Mouse (Mus musculus): ENCODE measurements around the gene Serpina5. TPM values are rescaled to one million over a fixed set of nuclear protein-coding genes. Genes with fewer than 3 reads are reported as not detected.

Gene Serpina5
- polyA plus RNA-seq (2015; fragmentation: Nextera tagmentation; extraction: Ambion mirVana), result not detected in 2 replicates

DNA sequence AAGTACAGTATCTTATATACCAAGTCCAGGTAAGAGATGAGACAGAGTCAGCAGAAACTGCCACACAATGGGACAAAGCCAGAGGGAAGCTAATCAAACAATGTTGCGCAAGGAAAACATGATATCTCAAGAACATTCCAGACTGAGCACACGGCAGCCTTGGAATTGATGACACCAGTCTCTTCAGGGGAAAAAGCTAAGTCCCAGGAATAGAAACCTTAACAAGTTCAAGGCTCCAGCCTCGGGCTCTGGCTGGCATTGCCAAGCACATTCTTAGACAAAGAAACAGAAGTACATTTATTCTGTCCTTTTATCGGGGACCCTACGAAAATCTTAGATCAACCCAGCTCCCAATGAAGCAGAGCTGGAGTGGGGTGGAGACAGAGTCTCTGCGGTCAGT, at the start of gene Serpina5:
Gene Serpina5, plus strand, starts transcription at position 346 of the 400 bp plus-strand sequence.
- no peak for ATAC-seq (replicated peaks; ENCODE audit: low FRiP score)
- H3K9ac ChIP-seq, result no peak within 1 kb of the TSS
- no peaks in the 10 kb centered on the region for H3K4me1 ChIP-seq
- no peak within 1 kb of the TSS for H3K4me3 ChIP-seq (replicated peaks)
- no peaks in the 10 kb centered on the region for H3K27me3 ChIP-seq
- WGBS, result 89% methylated on average over 6 of the region's 6 CpGs
- H3K36me3 ChIP-seq, result no peaks in the 10 kb centered on the region
- no peaks in the 10 kb centered on the region for H3K9me3 ChIP-seq (replicated peaks)
- H3K4me2 ChIP-seq, result no peak within 1 kb of the TSS
- H3K27ac ChIP-seq, result no peak within 1 kb of the TSS

DNA sequence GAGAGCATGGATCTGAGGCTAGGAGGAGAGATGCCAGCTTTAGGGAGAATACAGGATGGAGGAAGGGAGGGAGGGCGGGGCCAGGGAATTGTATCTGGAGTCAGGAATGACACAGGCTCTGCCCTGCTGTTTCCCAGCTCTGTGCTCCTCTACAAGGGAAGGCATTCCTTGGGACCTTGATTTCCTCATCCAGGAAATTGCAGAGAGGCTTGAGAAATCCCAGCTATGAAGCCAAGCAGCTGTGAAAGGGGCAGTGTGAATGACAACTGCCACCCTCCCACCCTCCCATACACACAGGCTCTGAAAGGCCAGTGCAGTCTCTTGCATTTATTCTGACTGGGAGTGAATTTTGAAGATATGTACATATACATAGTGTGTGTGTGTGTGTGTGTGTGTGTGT, 46.9 kb upstream of the Serpina5 start:
- ATAC-seq (replicated peaks; ENCODE audit: low FRiP score), result no peak
- WGBS, result 31% methylated on average over 1 of the region's 1 CpGs
- no peak overlapping the region for H3K27ac ChIP-seq

DNA sequence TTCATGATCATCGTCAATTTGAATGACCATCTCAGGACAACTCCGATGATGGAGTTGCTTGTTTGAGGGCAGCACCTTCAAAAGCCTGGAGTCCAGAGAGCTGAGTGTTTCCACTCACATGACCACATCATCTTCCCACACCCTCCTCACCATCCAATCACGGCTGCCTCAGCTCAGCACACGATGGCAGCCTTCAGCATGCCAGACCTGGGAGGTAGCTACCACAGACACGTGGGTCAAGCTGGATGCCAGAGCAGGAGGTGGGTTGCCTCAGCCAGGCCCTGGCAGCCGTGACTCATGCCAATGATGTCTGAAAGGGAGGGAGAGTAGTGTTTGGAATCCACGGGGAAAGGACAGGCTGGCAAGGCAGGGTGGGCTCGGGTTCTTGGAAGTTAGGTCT, 45.2 kb upstream of the Serpina5 start:
- Histone ChIP-seq H3K4me1 (no peaks in the 10 kb centered on the region), H3K9ac (no peak overlapping the region), H3K4me2 (no peak overlapping the region), H3K27me3 (no peaks in the 10 kb centered on the region), H3K4me3 (replicated peaks) (no peak overlapping the region), H3K27ac (no peak overlapping the region), H3K9me3 (replicated peaks) (no peaks in the 10 kb centered on the region), H3K36me3 (no peaks in the 10 kb centered on the region)
- WGBS, result 87% methylated on average over 8 of the region's 8 CpGs
- no peak for ATAC-seq (replicated peaks; ENCODE audit: low FRiP score)

More for the DNA sequence above, 46.9 kb upstream of the Serpina5 start:
- H3K4me1 ChIP-seq, result no peaks in the 10 kb centered on the region
- no peak overlapping the region for H3K4me3 ChIP-seq (replicated peaks)
- H3K27me3 ChIP-seq, result no peaks in the 10 kb centered on the region
- no peaks in the 10 kb centered on the region for H3K9me3 ChIP-seq (replicated peaks)
- no peaks in the 10 kb centered on the region for H3K36me3 ChIP-seq
- no peak overlapping the region for H3K4me2 ChIP-seq
- no peak overlapping the region for H3K9ac ChIP-seq

DNA sequence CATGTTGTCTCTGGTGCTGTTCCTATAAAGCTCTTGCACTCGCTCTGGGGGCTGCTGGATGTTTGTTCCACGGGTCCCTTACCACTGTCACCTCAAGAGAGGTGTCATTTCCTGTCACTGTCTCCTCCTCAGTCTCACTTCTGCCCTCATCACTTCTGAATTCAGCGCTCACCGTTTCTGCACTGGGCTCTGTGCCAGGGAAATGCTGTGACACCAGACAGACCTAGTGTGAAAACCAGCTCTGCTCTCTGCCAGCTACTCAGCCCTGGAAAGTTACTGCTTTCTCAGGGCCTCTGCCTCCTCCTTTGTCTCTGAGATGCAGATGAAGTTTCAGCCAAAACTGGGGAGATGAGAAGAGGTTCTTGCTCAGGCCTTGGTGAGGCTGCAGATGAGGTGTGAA, 43.9 kb upstream of the Serpina5 start:
- WGBS, result 13% methylated on average over 4 of the region's 4 CpGs

DNA sequence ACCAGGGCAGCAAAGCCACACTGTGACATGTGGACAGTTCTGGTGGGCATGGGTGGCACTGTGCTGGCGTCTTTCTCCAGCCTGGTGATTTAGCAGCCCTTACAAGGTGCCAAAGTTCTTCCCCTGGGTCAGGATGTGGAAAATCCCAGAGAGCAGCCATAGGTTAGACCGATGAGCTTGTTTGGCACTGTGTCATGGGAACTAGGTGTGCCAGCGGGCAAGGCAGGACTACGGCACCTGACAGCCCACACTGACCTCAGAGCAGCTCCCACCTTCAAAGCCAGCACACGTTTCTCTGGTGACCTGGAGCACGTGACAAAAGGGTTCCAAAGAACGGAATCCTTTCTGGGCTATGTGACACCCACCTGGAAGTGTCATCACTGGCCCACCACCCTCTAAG, 43.4 kb upstream of the Serpina5 start:
- Histone ChIP-seq H3K9ac (no peak overlapping the region), H3K36me3 (no peaks in the 10 kb centered on the region), H3K27me3 (peaks cover 2% of the 10 kb centered on the region; the same call in 1 of the 2 replicates), H3K4me1 (no peaks in the 10 kb centered on the region), H3K4me2 (no peak overlapping the region), H3K9me3 (replicated peaks) (no peaks in the 10 kb centered on the region), H3K27ac (no peak overlapping the region), H3K4me3 (replicated peaks) (no peak overlapping the region)
- ATAC-seq (replicated peaks; ENCODE audit: low FRiP score), result no peak
- 78% methylated on average over 7 of the region's 7 CpGs for WGBS

More for the DNA sequence above, 43.9 kb upstream of the Serpina5 start:
- H3K9me3 ChIP-seq (replicated peaks), result no peaks in the 10 kb centered on the region
- H3K4me3 ChIP-seq (replicated peaks), result no peak overlapping the region
- no peak for ATAC-seq (replicated peaks; ENCODE audit: low FRiP score)
- H3K27me3 ChIP-seq, result peaks cover 2% of the 10 kb centered on the region; the same call in 1 of the 2 replicates
- no peaks in the 10 kb centered on the region for H3K4me1 ChIP-seq
- H3K9ac ChIP-seq, result no peak overlapping the region
- H3K36me3 ChIP-seq, result no peaks in the 10 kb centered on the region
- H3K27ac ChIP-seq, result no peak overlapping the region
- H3K4me2 ChIP-seq, result no peak overlapping the region

DNA sequence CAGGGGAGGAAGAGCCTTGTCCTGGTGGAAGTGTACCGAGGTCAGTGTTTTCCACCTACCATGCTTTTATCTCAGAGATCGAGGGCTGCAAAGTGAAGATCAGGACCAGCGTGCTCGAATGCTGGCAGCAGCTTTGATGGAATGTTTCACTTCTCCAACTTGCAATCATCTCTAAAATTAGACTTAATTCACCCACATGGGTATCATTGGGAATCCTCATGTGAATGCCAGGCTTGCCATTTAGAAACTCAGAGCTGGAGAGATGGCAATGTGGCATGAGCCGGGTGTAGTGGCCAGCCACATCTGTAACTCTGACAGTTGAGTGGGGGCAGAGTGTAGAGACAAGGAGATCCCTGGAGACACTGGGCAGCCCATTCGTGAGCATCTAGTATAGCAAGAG, 40.8 kb upstream of the Serpina5 start:
- WGBS, result 70% methylated on average over 6 of the region's 6 CpGs
- Histone ChIP-seq H3K4me1 (no peaks in the 10 kb centered on the region), H3K36me3 (no peaks in the 10 kb centered on the region), H3K27me3 (peaks cover 2% of the 10 kb centered on the region; the same call in 1 of the 2 replicates), H3K9me3 (replicated peaks) (no peaks in the 10 kb centered on the region), H3K9ac (no peak overlapping the region), H3K4me3 (replicated peaks) (no peak overlapping the region), H3K27ac (no peak overlapping the region), H3K4me2 (no peak overlapping the region)
- no peak for ATAC-seq (replicated peaks; ENCODE audit: low FRiP score)

DNA sequence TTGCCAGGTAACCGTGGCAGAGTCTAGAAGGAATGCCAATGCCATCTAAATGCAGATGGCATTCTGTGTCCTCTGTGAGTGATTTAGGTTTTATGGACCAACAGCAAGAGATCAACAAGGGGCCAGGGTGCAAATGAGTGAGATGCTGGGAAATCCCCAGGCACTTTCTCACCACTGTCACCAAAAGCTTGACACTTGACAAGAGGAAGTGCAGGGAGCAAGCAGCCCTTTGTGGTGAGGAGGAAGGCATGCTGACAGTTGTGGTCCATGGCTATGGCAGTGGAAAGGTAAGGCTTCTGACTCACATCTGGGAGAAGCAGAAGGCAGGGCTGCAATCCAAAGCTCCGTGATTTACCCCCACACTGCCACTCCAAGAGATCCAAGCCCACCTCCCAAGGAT, 39.1 kb upstream of the Serpina5 start:
- H3K9ac ChIP-seq, result no peak overlapping the region
- 39% methylated on average over 2 of the region's 2 CpGs for WGBS
- ATAC-seq (replicated peaks; ENCODE audit: low FRiP score), result no peak

DNA sequence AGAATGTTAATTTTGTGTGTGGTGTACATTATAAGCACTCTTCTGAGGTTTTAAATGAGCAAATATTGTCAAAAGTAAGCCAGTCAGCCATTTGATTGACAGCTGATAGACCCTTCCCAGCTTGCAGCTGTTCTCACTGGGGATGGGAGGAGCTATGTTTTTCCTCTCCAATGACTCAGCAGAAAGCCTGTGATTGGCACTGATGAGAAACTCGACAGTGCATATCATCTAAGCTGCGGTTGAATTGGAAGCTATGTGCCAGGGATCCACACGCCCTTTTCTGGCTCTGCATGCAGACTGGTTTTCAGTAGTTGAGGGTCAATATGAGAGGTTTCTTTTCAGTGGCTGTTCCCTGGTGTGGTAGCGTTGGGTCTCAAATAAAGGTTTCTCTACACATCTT, 36.4 kb upstream of the Serpina5 start:
- 65% methylated on average over 4 of the region's 4 CpGs for WGBS
- Histone ChIP-seq H3K9ac (no peak overlapping the region), H3K4me1 (no peaks in the 10 kb centered on the region), H3K27me3 (peaks cover 2% of the 10 kb centered on the region; the same call in 1 of the 2 replicates), H3K36me3 (no peaks in the 10 kb centered on the region), H3K9me3 (replicated peaks) (no peaks in the 10 kb centered on the region), H3K27ac (no peak overlapping the region), H3K4me2 (no peak overlapping the region), H3K4me3 (replicated peaks) (no peak overlapping the region)
- ATAC-seq (replicated peaks; ENCODE audit: low FRiP score), result no peak

More for the DNA sequence above, 39.1 kb upstream of the Serpina5 start:
- no peak overlapping the region for H3K4me2 ChIP-seq
- H3K36me3 ChIP-seq, result no peaks in the 10 kb centered on the region
- no peak overlapping the region for H3K4me3 ChIP-seq (replicated peaks)
- no peak overlapping the region for H3K27ac ChIP-seq
- H3K27me3 ChIP-seq, result peaks cover 2% of the 10 kb centered on the region; the same call in 1 of the 2 replicates
- no peaks in the 10 kb centered on the region for H3K9me3 ChIP-seq (replicated peaks)
- no peaks in the 10 kb centered on the region for H3K4me1 ChIP-seq

DNA sequence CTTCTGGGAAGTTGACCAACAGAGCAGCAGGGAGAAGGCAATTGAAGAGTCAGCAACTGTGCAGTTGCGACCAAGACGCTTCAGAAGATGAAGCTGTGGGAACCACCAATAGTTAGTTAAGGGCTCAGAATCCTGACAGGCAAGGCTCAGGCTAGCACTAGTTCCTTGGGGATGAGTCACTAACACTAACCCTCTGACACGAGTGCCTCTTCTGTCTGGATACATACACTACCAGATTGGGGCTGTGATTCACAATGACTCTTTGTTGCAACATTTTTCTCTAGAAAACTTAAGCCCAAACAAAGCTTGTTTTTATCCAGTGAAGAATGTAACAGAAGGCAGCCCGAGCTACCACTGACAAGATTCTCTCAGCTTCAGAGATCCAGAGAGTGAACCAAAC, 35.9 kb upstream of the Serpina5 start:
- Histone ChIP-seq H3K4me1 (no peaks in the 10 kb centered on the region), H3K9me3 (replicated peaks) (no peaks in the 10 kb centered on the region), H3K27me3 (peaks cover 2% of the 10 kb centered on the region; the same call in 1 of the 2 replicates), H3K4me3 (replicated peaks) (no peak overlapping the region), H3K4me2 (no peak overlapping the region), H3K36me3 (no peaks in the 10 kb centered on the region), H3K9ac (no peak overlapping the region), H3K27ac (no peak overlapping the region)
- ATAC-seq (replicated peaks; ENCODE audit: low FRiP score), result no peak
- 86% methylated on average over 4 of the region's 4 CpGs for WGBS

DNA sequence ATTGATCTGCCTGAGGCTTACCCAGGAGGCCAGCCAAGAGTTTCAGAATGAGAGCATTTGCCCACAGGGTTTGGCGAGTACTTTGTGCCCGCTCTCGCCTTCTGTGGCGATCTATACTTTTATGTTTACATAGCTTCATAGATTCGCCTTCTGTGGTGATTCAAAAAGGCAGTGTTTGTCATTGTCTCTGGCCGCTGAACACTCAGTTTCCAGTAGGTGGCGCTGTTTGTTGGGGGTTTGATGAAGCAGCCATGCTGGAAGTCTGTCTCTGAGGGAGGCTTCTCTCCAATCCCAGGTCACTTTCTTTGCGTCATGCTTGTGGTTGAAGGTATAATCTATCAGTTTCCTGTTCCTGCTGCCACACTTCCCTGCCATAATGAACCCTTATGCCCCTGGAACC, 34.7 kb upstream of the Serpina5 start:
- no peaks in the 10 kb centered on the region for H3K36me3 ChIP-seq
- H3K9ac ChIP-seq, result no peak overlapping the region
- no peaks in the 10 kb centered on the region for H3K4me1 ChIP-seq
- H3K27me3 ChIP-seq, result no peaks in the 10 kb centered on the region
- WGBS, result 22% methylated on average over 8 of the region's 8 CpGs
- H3K4me2 ChIP-seq, result no peak overlapping the region
- H3K27ac ChIP-seq, result no peak overlapping the region
- 0 out of 2 replicates have a peak, but pooled peaks have one; percentile 8 for ATAC-seq (replicated peaks; ENCODE audit: low FRiP score)
- no peak overlapping the region for H3K4me3 ChIP-seq (replicated peaks)
- H3K9me3 ChIP-seq (replicated peaks), result no peaks in the 10 kb centered on the region

DNA sequence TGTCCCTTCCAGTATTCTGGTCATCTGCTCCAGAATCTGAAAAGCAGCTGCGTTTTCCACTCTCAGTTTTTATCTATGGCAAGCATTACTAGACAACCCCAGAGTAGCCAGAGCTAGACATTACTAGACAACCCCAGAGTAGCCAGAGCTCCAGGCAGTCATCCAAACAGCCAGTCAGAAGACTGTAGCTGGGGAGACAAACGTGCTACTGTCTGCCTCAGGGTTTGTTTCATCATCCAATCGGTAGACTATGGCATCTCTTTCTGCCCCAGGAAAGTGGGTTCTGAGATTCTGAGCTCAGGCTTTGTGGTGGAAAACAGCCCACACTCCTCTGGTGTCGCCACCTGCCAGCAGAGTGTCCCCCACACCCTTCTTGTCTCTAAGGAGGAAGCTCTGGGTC, 33.4 kb upstream of the Serpina5 start:
- WGBS, result 38% methylated on average over 4 of the region's 4 CpGs
- no peaks in the 10 kb centered on the region for H3K27me3 ChIP-seq
- H3K4me1 ChIP-seq, result no peaks in the 10 kb centered on the region
- H3K4me2 ChIP-seq, result peak overlapping the region; percentile 44
- peak overlapping the region; percentile 31 for H3K4me3 ChIP-seq (replicated peaks)
- no peaks in the 10 kb centered on the region for H3K36me3 ChIP-seq
- H3K27ac ChIP-seq, result no peak overlapping the region
- no peaks in the 10 kb centered on the region for H3K9me3 ChIP-seq (replicated peaks)
- ATAC-seq (replicated peaks; ENCODE audit: low FRiP score), result 0 out of 2 replicates have a peak, but pooled peaks have one; percentile 40
- H3K9ac ChIP-seq, result no peak overlapping the region

DNA sequence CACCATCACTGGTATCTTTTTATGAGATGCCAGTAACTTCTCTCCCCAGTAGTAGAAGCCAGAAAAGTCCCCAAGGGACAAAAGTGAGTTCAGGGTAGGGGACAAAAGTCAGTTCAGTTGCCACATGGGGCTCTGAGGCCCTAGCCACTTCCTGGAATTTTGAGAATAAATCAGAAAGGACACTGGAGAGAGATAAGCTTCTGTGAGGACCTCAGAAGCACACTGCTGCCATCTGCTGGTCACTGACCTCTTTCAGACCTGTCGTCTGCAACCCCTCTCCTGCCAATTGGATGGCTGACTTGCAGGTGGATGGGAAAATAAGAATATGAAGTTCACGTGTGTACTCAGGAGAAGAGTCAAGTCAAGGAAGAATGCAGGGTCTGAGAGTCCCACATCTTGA, 31.3 kb upstream of the Serpina5 start:
- Histone ChIP-seq H3K4me2 (no peak overlapping the region), H3K4me3 (replicated peaks) (no peak overlapping the region), H3K9me3 (replicated peaks) (no peaks in the 10 kb centered on the region), H3K27ac (no peak overlapping the region), H3K36me3 (no peaks in the 10 kb centered on the region), H3K9ac (no peak overlapping the region), H3K4me1 (no peaks in the 10 kb centered on the region), H3K27me3 (no peaks in the 10 kb centered on the region)
- WGBS, result 7% methylated on average over 2 of the region's 2 CpGs
- no peak for ATAC-seq (replicated peaks; ENCODE audit: low FRiP score)

DNA sequence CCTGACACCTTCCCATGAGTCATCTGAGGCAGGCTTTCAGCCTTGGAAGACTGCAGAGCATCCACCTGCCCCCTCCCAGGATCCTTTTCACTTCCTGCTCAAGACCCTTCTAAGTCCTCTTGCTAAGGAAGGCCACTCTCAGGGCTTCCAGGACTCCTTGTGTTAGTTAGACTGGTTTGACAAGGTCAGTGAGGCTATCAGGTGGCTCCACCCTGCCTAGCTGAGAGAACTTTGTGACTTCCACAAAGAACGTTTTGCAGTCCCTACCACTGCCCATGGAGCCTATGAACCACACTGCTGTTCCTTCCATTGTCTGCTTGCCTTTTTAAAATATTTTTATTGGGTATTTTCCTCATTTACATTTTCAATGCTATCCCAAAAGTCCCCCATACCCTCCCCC, 29.2 kb upstream of the Serpina5 start:
- 56% methylated on average over 1 of the region's 1 CpGs for WGBS
- H3K36me3 ChIP-seq, result no peaks in the 10 kb centered on the region
- no peak overlapping the region for H3K4me3 ChIP-seq (replicated peaks)
- no peak overlapping the region for H3K4me2 ChIP-seq
- H3K4me1 ChIP-seq, result no peaks in the 10 kb centered on the region
- no peaks in the 10 kb centered on the region for H3K9me3 ChIP-seq (replicated peaks)
- ATAC-seq (replicated peaks; ENCODE audit: low FRiP score), result no peak
- H3K27ac ChIP-seq, result no peak overlapping the region
- no peak overlapping the region for H3K9ac ChIP-seq
- no peaks in the 10 kb centered on the region for H3K27me3 ChIP-seq
